Mouse (Mus musculus) mesoderm, embryonic 11.5 days (tissue): ENCODE measurements around the gene BC028528.
"Not testable (repeated sequence)": the region's sequence is repeated elsewhere in the genome, so short reads cannot be mapped to it uniquely, and the experiment has no call there.

ENCODE experiments used
- DNase-seq: peaks from one replicate; pipeline ENCODE4 v3.0.0-alpha.2; 2012; ENCODE audit warnings: low read depth, low spot score

The BC028528 gene

GRCm38 (mm10) chr3:95905146-95905939 is 13.5 kb upstream of the BC028528 start:
- peak; percentile 82 for DNase-seq

DNA sequence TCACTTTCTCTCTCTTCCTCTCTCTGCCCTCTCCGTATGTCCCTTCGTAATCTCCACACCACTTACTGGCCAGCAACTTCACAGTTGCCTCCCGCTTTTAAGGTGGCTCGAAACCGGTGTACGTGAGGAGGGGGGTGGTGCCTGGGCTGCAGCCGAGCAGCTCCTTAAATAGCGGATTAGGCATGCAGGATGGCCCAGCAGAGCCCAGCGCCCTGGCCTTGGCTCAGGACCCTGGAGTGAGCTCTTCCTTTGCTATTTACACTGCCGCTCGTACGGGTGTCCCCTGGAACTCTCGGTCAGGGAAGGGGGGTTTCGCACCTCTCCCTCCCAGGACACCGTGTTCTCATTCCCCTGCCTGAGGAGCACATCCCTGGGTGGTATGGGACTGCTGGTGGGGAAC is 12.8 kb upstream of the BC028528 start, which contains the start of gene Car14:
Gene Car14, minus strand, starts transcription at position 124 of the 400 bp plus-strand sequence.
- peak; percentile 50 for DNase-seq

DNA sequence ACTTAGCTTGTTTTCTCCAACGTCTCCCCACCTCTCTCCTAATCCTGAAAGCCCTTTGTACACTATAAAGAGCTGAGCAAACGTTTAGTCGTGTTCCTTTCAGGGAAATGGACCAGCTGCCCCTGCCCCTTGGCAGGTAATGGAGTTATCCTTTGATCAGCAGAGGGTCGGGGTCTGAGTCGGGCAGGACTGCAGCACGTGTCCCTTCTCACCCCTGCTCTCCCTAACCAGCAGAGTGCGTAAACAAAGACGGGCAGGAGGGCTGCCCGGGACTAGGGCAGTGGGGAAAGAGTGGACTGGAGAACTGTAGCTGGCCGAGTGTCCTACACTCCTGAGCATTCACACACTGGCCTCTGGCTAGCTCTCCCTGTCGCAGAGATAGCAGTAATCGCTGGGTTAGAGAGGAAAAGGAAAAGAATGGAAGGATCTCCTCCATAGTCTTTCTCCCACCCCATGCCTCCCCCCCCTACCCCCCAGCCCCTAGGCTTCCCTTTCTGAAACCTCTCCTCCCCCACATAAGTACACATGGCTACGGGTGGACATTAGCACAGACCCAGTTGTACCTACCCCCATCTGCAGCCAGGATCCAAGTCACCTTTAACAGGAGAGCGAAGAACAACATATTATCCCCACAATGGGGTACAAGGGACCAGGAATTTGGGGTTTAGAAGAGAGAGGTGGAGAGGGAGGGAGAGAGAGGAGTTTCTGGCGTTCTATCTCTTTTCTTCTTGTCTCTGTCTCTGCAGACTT is 12.1 kb upstream of the BC028528 start:
- peak; percentile 32 for DNase-seq

- DNase-seq, result no peak
Measured at GRCm38 (mm10) chr3:95902643-95903042, 10.8 kb upstream of the BC028528 start.

- no peak for DNase-seq
Measured at GRCm38 (mm10) chr3:95902373-95902625, 10.5 kb upstream of the BC028528 start.

GRCm38 (mm10) chr3:95901616-95902372 is 10.0 kb upstream of the BC028528 start:
- DNase-seq, result no peak

DNA sequence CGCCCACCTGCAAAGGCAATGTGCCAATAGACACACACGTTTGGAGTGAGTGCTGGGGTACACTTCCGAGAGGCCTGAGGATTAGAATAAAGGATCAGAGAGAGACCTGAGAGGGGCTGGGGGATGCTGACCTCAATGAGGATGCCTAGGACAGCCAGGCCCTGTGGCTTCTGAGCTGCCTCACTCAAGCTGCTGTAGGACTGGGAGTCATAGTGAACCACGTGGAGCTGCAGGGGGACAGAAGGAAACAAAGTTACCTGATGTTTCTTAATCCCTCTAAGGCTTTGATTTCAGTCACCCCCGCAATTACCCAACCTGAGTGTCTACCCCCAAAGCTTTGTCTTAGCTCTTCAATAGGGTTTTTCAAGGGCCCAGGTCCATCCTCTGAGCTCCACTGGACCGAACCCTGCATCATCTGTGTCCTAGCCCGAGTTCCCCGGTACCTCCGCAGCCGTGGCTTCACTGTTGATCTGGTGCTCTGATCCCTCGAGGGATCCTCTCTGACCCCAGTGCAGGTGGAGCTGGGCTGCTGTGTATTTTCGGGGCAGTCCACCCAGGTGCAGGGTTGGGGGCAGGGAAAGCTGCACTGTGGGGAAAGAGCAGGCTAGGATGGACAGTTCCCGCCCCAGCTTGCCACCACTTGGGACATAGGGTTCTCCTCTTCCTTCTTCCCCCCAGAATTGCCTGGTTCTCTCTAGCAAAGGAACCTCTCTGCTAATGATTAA is 8.2 kb upstream of the BC028528 start:
- DNase-seq, result no peak

DNA sequence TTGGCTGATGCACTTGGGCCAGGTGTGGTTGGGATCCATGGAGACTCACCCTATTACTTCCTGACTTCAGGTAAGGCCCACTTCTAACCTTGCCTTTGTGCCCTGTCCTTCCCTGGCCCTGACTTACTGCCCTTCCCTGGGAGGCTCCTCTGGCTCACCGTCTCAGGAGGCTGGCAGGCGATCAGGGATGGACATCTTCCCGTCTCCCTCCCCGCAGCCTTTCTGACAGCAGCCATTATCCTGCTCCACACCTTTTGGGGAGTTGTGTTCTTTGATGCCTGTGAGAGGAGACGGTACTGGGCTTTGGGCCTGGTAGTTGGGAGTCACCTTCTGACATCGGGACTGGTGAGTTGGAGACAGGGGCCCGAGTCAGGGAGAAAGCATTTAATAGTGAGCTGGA is 3.7 kb upstream of the BC028528 start:
- DNase-seq, result not testable (repeated sequence)

DNA sequence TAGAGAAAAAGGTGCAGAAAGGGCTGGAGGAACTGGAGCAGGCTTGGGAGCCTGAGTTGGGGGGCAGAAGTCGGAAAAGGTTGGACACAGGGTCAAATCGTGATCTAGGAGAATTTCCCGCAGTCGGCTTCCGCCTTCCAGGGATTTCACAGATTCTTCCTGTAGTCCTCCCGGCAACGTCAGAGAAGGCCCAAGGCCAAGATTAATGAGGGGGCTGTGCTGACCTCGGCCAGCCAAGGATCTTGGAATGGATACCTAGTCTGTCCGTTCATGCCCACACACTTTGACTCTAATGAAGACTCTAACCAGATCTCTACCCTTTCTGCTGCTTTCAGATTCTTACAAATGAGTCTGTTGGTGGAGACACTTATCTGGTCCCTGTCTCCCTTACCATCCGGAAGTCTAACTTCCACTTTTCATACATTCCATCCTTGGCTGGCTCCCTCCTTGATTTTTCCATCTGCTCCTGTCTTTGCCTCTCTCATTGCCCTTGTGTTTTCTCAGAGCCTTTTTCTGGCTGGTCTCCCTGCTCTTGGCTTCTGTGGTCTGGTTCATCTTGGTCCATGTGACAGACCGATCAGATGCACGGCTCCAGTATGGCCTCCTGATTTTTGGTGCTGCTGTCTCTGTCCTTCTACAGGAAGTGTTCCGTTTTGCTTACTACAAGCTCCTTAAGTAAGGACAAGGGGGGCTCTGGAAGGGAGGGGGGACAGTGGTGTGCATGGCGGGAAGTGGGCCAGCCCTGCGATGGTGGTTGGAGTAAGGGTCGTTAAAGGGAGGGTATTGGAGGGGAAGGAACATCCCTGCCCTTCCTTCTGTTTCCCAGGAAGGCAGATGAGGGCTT is 2.7 kb upstream of the BC028528 start:
- DNase-seq, result peak; percentile 43

DNA sequence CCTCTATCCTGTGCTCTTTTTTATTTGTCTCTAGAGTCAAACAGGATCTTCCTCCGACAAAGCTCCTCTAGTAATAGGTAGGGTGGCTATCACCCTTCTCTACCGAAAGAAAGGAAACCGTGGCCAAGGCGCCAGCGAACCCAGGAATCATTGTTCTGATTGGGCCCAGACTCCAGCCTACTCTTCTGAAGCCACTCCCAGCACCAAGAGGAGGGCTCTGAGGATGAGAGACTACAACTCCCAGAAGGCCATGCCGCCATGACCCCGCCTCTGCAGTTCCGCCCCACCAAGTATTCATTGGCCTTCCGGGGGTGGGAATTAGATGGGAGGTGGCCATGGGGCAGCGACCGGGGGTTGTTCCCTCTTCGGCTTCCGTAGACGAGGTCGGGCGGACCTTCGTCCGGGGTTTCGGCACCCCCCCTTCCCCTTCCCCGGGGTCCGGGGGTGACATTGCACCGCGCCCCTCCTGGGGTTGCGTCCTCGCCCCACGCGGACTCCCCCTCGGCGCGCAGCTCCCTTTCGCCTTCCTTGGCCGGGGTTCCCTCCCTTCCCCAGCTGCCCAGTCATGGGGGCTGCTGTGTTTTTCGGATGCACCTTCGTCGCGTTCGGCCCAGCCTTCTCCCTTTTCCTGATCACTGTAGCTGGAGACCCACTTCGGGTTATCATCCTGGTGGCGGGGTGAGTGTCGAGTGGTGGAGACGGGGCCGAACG is 2.0 kb upstream of the BC028528 start, which contains the start of gene Aph1a:
Gene Aph1a, plus strand, starts transcription at position 364 of the 711 bp plus-strand sequence.
- DNase-seq, result peak; percentile 97

DNA sequence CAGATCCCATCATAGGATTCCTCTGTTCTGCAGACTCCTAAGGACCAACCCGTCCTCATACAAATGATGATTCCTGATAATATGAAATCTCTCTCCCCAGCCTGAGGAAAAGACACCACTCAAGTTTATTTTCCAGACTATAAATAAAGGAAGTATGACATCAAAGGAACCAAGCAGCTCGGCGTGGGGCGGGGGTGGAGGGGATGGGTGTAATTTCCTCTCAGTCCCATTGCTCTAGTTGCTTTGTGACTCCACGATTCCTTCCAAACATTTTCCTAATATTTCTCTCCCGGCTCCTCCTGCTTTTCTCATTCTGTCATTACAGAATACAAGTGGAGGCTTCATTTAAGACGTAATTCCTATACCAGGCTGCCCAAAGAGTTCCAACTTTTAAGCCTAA is 1.3 kb upstream of the BC028528 start:
- DNase-seq, result no peak

DNA sequence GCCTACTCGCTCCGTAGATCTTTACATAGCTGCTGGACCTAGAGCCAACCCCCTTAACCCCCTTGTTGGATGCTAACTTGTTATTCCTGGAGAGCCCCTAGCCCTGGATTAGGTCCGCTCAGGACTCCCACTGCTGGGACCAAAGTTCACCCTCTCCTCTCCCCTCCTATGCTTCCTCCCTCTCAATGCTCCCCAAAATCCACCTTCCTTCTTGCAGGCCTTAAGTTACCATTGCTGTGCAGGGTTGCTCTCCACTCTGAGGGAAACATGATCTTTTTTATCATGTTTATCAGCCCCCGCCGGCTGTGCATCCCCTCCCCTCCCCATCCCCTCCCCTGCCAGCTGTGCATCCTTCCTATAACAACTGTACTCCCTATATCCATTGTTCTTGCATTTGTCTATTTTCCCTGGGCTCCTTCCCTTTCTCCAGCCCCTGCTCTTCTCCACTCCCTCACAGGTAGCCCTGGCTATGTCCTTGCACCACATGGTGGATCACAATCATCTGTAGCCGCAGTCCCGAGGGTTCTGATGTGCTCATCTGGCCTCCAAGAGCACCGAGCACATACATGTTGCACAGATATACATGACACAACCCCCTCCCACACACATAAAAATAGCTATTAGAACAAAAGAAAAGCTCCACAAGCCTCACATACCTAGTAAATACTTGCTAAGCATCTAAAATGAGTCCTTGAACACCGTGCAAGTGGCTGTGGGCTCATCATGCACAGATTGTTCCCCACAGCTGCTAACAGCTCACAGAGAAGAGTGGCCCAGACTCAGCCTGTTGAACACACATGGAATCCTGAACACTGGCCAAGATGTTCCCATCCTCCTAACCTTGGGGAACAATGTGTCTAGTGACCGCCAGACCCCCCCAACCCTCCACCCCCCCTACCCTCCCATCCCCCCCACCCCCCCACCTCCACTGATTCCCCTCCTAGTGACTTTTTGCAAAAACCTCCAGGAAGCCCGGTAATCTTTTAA is 554 bp upstream of the BC028528 start:
- DNase-seq, result no peak

DNA sequence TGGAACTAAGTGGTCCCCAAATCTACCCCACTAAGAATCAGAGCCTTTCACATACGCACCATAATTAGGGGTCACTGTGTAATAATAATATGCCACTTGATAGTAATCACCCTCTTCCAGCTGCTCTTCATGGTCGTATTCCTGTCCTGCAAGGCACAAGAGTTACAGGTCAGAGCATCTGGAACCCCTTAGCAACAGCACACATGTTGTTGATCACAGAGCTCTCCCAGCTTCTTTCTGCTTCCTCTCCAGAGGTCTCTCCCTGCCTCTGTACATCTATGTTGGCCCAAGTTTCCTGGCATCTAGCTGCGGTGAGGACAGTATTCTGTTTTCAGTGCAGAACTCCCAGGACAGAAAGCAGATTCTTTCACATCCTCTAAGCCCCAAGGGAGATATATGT is 2.1 kb downstream of the BC028528 start:
- DNase-seq, result peak; percentile 33

- no peak for DNase-seq
Measured at GRCm38 (mm10) chr3:95887596-95887995, 4.2 kb downstream of the BC028528 start.

GRCm38 (mm10) chr3:95884400-95884799 is 7.4 kb downstream of the BC028528 start:
- no peak for DNase-seq

DNA sequence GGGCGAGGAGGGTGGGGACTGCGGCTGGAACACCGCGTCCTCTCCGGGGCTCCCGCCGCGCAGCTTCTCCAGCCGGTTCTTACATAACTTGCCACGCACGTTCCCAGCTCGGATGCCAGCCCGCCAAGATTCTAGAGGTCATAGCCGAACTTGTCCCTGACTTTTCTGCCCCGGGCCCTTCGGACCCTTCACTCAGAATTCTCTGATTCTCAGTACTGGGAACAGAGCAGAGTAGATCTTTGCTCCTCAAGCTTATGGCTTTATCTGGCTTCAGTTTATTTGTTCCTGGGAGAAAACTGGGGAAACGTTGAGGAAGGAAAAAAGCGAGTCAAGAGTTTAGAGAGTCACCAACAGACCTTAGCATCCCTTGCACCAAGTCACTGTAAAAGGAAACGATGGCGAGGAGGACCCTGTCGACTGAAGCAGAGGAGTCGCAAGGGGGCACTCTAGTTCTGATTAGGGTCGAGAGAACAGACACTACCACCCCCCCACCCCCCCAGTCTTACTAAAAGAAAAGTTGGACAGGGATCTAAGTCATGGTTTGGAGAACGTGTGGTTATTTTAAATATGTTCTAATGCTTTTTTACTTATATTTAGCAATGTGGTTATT is 8.9 kb downstream of the BC028528 start:
- DNase-seq, result peak; percentile 45

DNA sequence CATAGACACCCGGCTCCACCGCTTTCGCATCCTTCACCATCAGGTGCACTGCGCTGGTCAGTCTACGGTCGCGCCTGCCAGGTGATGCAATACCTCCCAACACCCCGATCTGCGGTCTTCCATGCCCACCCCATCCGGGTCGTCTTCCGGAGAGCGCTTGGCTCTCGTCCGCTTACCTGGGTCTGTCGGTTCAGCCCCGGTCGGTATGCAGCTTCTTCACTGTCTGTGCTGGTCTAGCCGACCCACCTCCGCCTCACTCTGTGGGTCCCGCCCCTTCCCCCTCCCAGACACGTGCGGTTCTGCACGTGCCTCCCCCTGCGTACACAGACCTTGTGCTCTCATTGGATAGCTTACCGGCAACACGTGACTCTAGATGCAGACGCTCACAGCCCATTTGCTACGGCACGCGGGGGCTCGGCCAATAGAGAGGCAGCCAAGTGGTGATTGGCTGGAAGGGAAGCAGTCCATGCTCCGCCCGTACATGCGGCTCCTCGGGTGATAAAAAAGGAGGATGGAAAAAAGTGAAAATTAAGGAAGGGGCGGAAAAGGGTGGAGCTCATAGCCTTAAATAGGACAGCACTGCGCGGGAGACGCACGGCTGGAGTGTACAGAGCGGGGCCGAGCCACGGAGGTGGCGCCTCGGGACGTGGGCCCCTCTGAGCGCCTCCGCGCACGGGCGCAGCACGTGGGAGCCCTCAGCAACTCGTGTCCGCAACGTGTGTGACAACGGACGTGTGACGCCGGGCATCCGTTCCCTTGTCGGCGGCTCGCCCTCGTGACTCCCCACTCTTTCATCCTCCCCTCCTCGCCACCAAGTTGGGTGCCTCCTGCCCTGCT is 9.6 kb downstream of the BC028528 start, which contains the start of gene Ciart:
Gene Ciart, minus strand, starts transcription at position 273 of the 837 bp plus-strand sequence.
- peak; percentile 98 for DNase-seq
